Mouse (Mus musculus): Measurements from ENCODE around the gene Ninj1. TPM values are rescaled to one million over a fixed set of nuclear protein-coding genes. Genes with fewer than 3 reads are reported as not detected.
A peak's percentile ranks its signal among the peaks of the same experiment; 100 is the strongest.

Ninj1 gene
- polyA plus RNA-seq, 1 experiment from 2014 or later = 42.6 TPM

GRCm38 (mm10) chr13:49200688-49201087, 13.4 kb downstream of the Ninj1 start:
- Histone ChIP-seq H3K27ac (no peak overlapping the region), H3K27me3 (no peaks in the 10 kb centered on the region), H3K4me1 (0 out of 2 replicates have a peak, but pooled peaks cover 7% of the 10 kb centered on the region), H3K9me3 (no peaks in the 10 kb centered on the region), H3K9ac (no peak overlapping the region), H3K4me2 (replicated peaks) (no peak overlapping the region), H3K36me3 (peaks cover 17% of the 10 kb centered on the region), H3K4me3 (no peak overlapping the region)
- 88% methylated on average over 13 of the region's 13 CpGs for WGBS
- no peak for ATAC-seq (ENCODE audit: insufficient number of reproducible peaks, insufficient read depth, low FRiP score, low TSS enrichment)

DNA sequence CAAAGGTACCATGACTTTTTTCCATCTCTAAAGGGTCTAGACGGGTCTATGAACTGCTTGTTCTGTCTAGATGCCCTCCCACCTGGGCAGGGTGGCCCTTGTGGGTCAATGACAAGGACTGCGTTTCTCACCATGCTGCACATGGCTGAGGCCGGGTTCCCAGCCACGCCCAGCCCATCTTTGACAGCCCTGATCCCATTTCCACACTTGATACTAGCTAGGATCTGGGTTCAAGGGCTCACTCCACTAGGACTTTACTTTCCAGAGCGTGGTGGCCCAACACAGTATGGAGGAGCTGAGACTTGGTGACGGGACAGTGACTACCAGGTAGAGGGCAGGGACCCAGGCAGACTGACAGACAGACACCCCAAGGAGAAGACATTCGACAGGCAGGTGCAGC, 15.3 kb downstream of the Ninj1 start:
- Histone ChIP-seq H3K4me1 (0 out of 2 replicates have a peak, but pooled peaks cover 7% of the 10 kb centered on the region), H3K4me2 (replicated peaks) (no peak overlapping the region), H3K36me3 (peaks cover 13% of the 10 kb centered on the region), H3K9ac (no peak overlapping the region), H3K4me3 (no peak overlapping the region), H3K27ac (no peak overlapping the region), H3K27me3 (no peaks in the 10 kb centered on the region), H3K9me3 (no peaks in the 10 kb centered on the region)
- 90% methylated on average over 7 of the region's 7 CpGs for WGBS
- no peak for ATAC-seq (ENCODE audit: insufficient number of reproducible peaks, insufficient read depth, low FRiP score, low TSS enrichment)

- 40% methylated on average over 13 of the region's 13 CpGs for WGBS
- Histone ChIP-seq H3K27ac (no peak overlapping the region), H3K27me3 (no peaks in the 10 kb centered on the region), H3K4me3 (no peak overlapping the region), H3K9me3 (no peaks in the 10 kb centered on the region), H3K4me2 (replicated peaks) (no peak overlapping the region), H3K36me3 (peaks cover 17% of the 10 kb centered on the region), H3K4me1 (0 out of 2 replicates have a peak, but pooled peaks cover 14% of the 10 kb centered on the region), H3K9ac (no peak overlapping the region)
- no peak for ATAC-seq (ENCODE audit: insufficient number of reproducible peaks, insufficient read depth, low FRiP score, low TSS enrichment)
Measured at GRCm38 (mm10) chr13:49205381-49205998, 18.2 kb downstream of the Ninj1 start.

DNA sequence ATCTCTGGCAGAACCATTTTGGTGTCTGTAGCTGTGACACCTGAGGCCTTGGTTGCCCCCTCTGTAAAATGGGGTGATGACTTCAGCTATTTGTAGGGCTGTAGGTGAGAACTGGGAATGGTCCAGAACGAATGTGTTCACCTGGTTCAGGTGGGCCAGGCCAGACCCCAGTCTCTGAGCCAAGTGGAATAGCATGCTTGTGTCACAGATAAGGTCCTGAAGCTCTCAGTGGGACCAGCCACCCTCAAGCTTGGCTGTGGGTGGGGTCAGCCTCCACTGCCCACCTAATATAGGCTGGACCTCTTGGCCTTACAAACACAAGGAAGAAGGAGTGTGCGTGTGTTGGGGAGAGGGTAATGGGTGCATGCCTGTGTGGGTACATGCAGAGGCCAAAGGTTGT, 19.1 kb downstream of the Ninj1 start:
- Histone ChIP-seq H3K27me3 (no peaks in the 10 kb centered on the region), H3K4me2 (replicated peaks) (no peak overlapping the region), H3K27ac (no peak overlapping the region), H3K4me3 (no peak overlapping the region), H3K9me3 (no peaks in the 10 kb centered on the region), H3K36me3 (peaks cover 17% of the 10 kb centered on the region), H3K9ac (no peak overlapping the region), H3K4me1 (peaks cover 21% of the 10 kb centered on the region; the same call in 1 of the 2 replicates)
- WGBS = 93% methylated on average over 2 of the region's 2 CpGs
- no peak for ATAC-seq (ENCODE audit: insufficient number of reproducible peaks, insufficient read depth, low FRiP score, low TSS enrichment)

GRCm38 (mm10) chr13:49209306-49209705, 22.0 kb downstream of the Ninj1 start:
- Histone ChIP-seq H3K4me3 (no peak overlapping the region), H3K27ac (no peak overlapping the region), H3K4me1 (peaks cover 39% of the 10 kb centered on the region), H3K36me3 (peaks cover 8% of the 10 kb centered on the region; the same call in 1 of the 2 replicates), H3K9ac (no peak overlapping the region), H3K9me3 (no peaks in the 10 kb centered on the region), H3K4me2 (replicated peaks) (no peak overlapping the region), H3K27me3 (no peaks in the 10 kb centered on the region)
- WGBS = 59% methylated on average over 7 of the region's 7 CpGs
- no peak for ATAC-seq (ENCODE audit: insufficient number of reproducible peaks, insufficient read depth, low FRiP score, low TSS enrichment)

DNA sequence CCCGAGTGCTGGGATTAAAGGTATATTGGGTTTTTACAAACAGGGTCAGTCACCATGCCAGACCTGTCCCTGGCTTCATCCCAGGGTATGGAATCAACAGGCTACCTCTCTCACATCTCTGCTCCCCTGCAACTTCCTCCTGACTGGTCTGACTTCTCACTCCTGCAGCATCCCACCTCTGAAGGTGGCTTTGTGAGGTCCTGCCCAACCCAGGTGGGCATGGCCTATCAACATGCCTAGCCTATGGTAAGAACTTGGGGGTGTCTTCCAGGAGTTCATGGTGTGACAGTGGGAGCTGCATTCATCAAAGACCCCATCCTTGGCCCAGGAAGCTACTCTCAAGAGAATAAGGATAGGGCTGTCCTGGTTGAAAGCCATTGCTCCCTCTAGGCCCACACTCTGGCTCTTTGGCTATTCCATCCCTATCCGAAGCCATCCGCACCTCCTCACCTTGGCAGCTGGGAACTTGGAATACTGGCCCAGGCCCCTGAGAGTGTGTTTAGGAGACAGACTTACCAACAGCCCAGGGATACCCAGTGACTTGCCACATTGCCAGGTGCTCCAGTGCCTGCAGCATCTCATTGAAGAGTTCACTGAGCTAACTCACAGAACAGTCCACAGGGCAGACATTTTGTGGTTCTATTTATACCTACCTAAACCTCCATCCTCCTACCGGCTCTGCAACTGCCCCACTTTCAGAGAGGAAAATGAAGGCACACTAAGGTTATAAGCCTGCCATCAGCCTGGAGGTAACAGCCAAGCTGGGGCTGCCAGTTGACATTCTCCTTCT, 25.6 kb downstream of the Ninj1 start:
- Histone ChIP-seq H3K27me3 (0 out of 2 replicates have a peak, but pooled peaks cover 6% of the 10 kb centered on the region), H3K4me3 (no peak overlapping the region), H3K36me3 (0 out of 2 replicates have a peak, but pooled peaks cover under 1% of the 10 kb centered on the region), H3K4me2 (replicated peaks) (no peak overlapping the region), H3K27ac (no peak overlapping the region), H3K9ac (no peak overlapping the region), H3K4me1 (peaks cover 53% of the 10 kb centered on the region), H3K9me3 (no peaks in the 10 kb centered on the region)
- 91% methylated on average over 4 of the region's 4 CpGs for WGBS
- ATAC-seq (ENCODE audit: insufficient number of reproducible peaks, insufficient read depth, low FRiP score, low TSS enrichment) = no peak

- Histone ChIP-seq H3K36me3 (no peaks in the 10 kb centered on the region), H3K4me2 (replicated peaks) (no peak overlapping the region), H3K4me1 (peaks cover 53% of the 10 kb centered on the region), H3K9ac (no peak overlapping the region), H3K27me3 (0 out of 2 replicates have a peak, but pooled peaks cover 6% of the 10 kb centered on the region), H3K27ac (no peak overlapping the region), H3K4me3 (no peak overlapping the region), H3K9me3 (no peaks in the 10 kb centered on the region)
- ATAC-seq (ENCODE audit: insufficient number of reproducible peaks, insufficient read depth, low FRiP score, low TSS enrichment) = no peak
- WGBS = 75% methylated on average over 4 of the region's 4 CpGs
Measured at GRCm38 (mm10) chr13:49213531-49213932, 26.2 kb downstream of the Ninj1 start.

GRCm38 (mm10) chr13:49214454-49214853, 27.2 kb downstream of the Ninj1 start:
- 79% methylated on average over 3 of the region's 3 CpGs for WGBS
- Histone ChIP-seq H3K9me3 (no peaks in the 10 kb centered on the region), H3K4me1 (peaks cover 47% of the 10 kb centered on the region), H3K4me2 (replicated peaks) (peak overlapping the region; percentile 79), H3K4me3 (no peak overlapping the region), H3K27ac (no peak overlapping the region), H3K36me3 (no peaks in the 10 kb centered on the region), H3K9ac (no peak overlapping the region), H3K27me3 (0 out of 2 replicates have a peak, but pooled peaks cover 6% of the 10 kb centered on the region)
- no peak for ATAC-seq (ENCODE audit: insufficient number of reproducible peaks, insufficient read depth, low FRiP score, low TSS enrichment)

- Histone ChIP-seq H3K4me3 (peak overlapping the region; percentile 75), H3K27ac (0 out of 2 replicates have a peak overlapping the region, but pooled peaks have one; percentile 76), H3K27me3 (0 out of 2 replicates have a peak, but pooled peaks cover 6% of the 10 kb centered on the region), H3K9me3 (no peaks in the 10 kb centered on the region), H3K36me3 (no peaks in the 10 kb centered on the region), H3K9ac (peak overlapping the region; percentile 85), H3K4me1 (peaks cover 45% of the 10 kb centered on the region), H3K4me2 (replicated peaks) (peak overlapping the region; percentile 79)
- no peak for ATAC-seq (ENCODE audit: insufficient number of reproducible peaks, insufficient read depth, low FRiP score, low TSS enrichment)
- WGBS = 7% methylated on average over 5 of the region's 5 CpGs
Measured at GRCm38 (mm10) chr13:49215128-49215503, 27.8 kb downstream of the Ninj1 start.

GRCm38 (mm10) chr13:49215504-49216219, 28.4 kb downstream of the Ninj1 start, which contains the start of gene Card19:
Gene Card19 (minus strand): TSS chr13:49216037.
- peaks cover 44% of the 10 kb centered on the region for H3K4me1 ChIP-seq
- H3K27me3 ChIP-seq = 0 out of 2 replicates have a peak, but pooled peaks cover 6% of the 10 kb centered on the region
- H3K4me2 ChIP-seq (replicated peaks) = peak within 1 kb of the TSS; percentile 79
- 1% methylated on average over 78 of the region's 78 CpGs for WGBS
- H3K36me3 ChIP-seq = no peaks in the 10 kb centered on the region
- H3K4me3 ChIP-seq = peak within 1 kb of the TSS; percentile 75
- H3K9ac ChIP-seq = peak within 1 kb of the TSS; percentile 85
- peak within 1 kb of the TSS; percentile 76; the same call in 1 of the 2 replicates for H3K27ac ChIP-seq
- H3K9me3 ChIP-seq = no peaks in the 10 kb centered on the region
- ATAC-seq (ENCODE audit: insufficient number of reproducible peaks, insufficient read depth, low FRiP score, low TSS enrichment) = peak; percentile 75

- no peak overlapping the region for H3K27ac ChIP-seq
- H3K9me3 ChIP-seq = no peaks in the 10 kb centered on the region
- peak overlapping the region; percentile 85 for H3K9ac ChIP-seq
- no peak; the same call in 1 of the 2 replicates for ATAC-seq (ENCODE audit: insufficient number of reproducible peaks, insufficient read depth, low FRiP score, low TSS enrichment)
- H3K4me1 ChIP-seq = peaks cover 39% of the 10 kb centered on the region
- 2% methylated on average over 17 of the region's 17 CpGs for WGBS
- peak overlapping the region; percentile 75 for H3K4me3 ChIP-seq
- no peaks in the 10 kb centered on the region for H3K36me3 ChIP-seq
- H3K27me3 ChIP-seq = 0 out of 2 replicates have a peak, but pooled peaks cover 6% of the 10 kb centered on the region
- H3K4me2 ChIP-seq (replicated peaks) = peak overlapping the region; percentile 79
Measured at GRCm38 (mm10) chr13:49216220-49216552, 28.9 kb downstream of the Ninj1 start.
